Mouse (Mus musculus): ENCODE measurements at regions not wholly inside any gene's neighbourhood (a gene's known extent, or its start where the extent isn't known, plus 50 kb on each side); places are given as distances from the start of the nearest gene placed in this dataset.

GRCm38 (mm10) chr2:75510223-75510622, 148.8 kb upstream of the Hnrnpa3 start:
- TF ChIP-seq TAL1 (conservative IDR thresholded peaks at IDR 0.05; ENCODE audit: low read depth, low read length), result no peak
- TF ChIP-seq CTCF (IDR thresholded peaks at IDR 0.05; ENCODE audit: low read depth, low read length), result no peak
- TF ChIP-seq GATA1 (IDR thresholded peaks at IDR 0.05; ENCODE audit: borderline replicate concordance, low read length), result no peak
- no peak for TF ChIP-seq POLR2AphosphoS5 (IDR thresholded peaks at IDR 0.05; ENCODE audit: insufficient replicate concordance, low read depth, low read length)

All from G1E (cell line).